Mouse (Mus musculus) ES-Bruce4 (cell line): ENCODE measurements around the gene Tmub1.
A peak's percentile ranks its signal among the peaks of the same experiment; 100 is the strongest.

Source experiments
- CTCF ChIP-seq: IDR thresholded peaks from one replicate; pipeline ENCODE4 v1.8.1; 2011; ENCODE audit warnings: low read depth, low read length
- EP300 ChIP-seq: IDR thresholded peaks from 2 replicates; pipeline ENCODE4 v1.6.1; 2011; ENCODE audit warnings: low read depth, low read length; ENCODE audit not compliant: insufficient read depth
- POLR2A ChIP-seq: IDR thresholded peaks from one replicate; pipeline ENCODE4 v1.8.1; 2011; ENCODE audit warnings: low read length; ENCODE audit not compliant: insufficient read depth

GRCm38 (mm10) chr5:24425421-24426036 is 22.1 kb downstream of the Tmub1 start:
- TF ChIP-seq CTCF (peak; percentile 2), POLR2A (no peak), EP300 (no peak)
